Mouse (Mus musculus) forebrain, embryonic 10.5 days (tissue): ENCODE measurements around the gene Smim15. TPM values are rescaled to one million over a fixed set of nuclear protein-coding genes. Genes with fewer than 3 reads are reported as not detected.

ENCODE experiments used
- polyA plus RNA-seq: library from polyadenylated mRNA; unstranded; fragments of >200 nt; fragmentation: Nextera tagmentation; extraction: Ambion mirVana; gene quantifications from 2 replicates; pipeline ENCODE4 v1.2.1, GENCODE M21; 2016

The Smim15 gene
- polyA plus RNA-seq, 1 experiment from 2014 or later: 56.5 TPM

Other genes with a start within 250 kb of the Smim15 start
- gene Ndufaf2, start 114.2 kb downstream of the Smim15 start, polyA plus RNA-seq: 103 and 105 TPM in 2 replicates
- gene Ercc8, start 114.3 kb downstream of the Smim15 start, polyA plus RNA-seq: 25.3 and 25.6 TPM in 2 replicates
- 0.81 and 0.89 TPM in 2 replicates for gene Elovl7, start 170.0 kb downstream of the Smim15 start, polyA plus RNA-seq